Mouse (Mus musculus) hindbrain, embryonic 16.5 days (tissue): ENCODE measurements around the gene Clmn. TPM values are rescaled to one million over a fixed set of nuclear protein-coding genes. Genes with fewer than 3 reads are reported as not detected.

Experiments used
- ATAC-seq: fragments of 200-750 bp; cut with Nextera tagmentation; 2 replicates; pipeline ENCODE4 v1.8.0; 2017; ENCODE audit warnings: moderate TSS enrichment, moderate library complexity
- H3K27ac ChIP-seq: fragments of 300-500 bp; sonication (generic); 2 replicates; pipeline ENCODE4 v1.5.1; 2014; ENCODE audit warnings: low read depth, mild to moderate bottlenecking, control low read depth, low read length, moderate library complexity
- H3K27me3 ChIP-seq: fragments of 300-500 bp; sonication (generic); replicated peaks from 2 replicates; pipeline ENCODE4 v1.6.1; 2014; ENCODE audit warnings: low read length; ENCODE audit not compliant: control insufficient read depth, insufficient read depth
- H3K36me3 ChIP-seq: fragments of 300-500 bp; sonication (generic); 2 replicates; pipeline ENCODE4 v1.6.1; 2014; ENCODE audit warnings: mild to moderate bottlenecking, low read length, moderate library complexity, mixed read lengths; ENCODE audit not compliant: control insufficient read depth, insufficient read depth
- H3K4me1 ChIP-seq: fragments of 300-500 bp; sonication (generic); 2 replicates; pipeline ENCODE4 v1.6.1; 2014; ENCODE audit warnings: low read depth, low read length; ENCODE audit not compliant: control insufficient read depth, insufficient read depth
- H3K4me2 ChIP-seq: fragments of 300-500 bp; sonication (generic); 2 replicates; pipeline ENCODE4 v1.6.1; 2014; ENCODE audit warnings: mild to moderate bottlenecking, low read length, control low read depth, moderate library complexity
- H3K4me3 ChIP-seq: fragments of 300-500 bp; sonication (generic); 2 replicates; pipeline ENCODE4 v1.5.1; 2014; ENCODE audit warnings: mild to moderate bottlenecking, low read length, control low read depth, moderate library complexity
- H3K9ac ChIP-seq: fragments of 300-500 bp; sonication (generic); 2 replicates; pipeline ENCODE4 v1.6.1; 2014; ENCODE audit warnings: low read depth, mild to moderate bottlenecking, control low read depth, low read length, moderate library complexity
- H3K9me3 ChIP-seq: fragments of 300-500 bp; sonication (generic); 2 replicates; pipeline ENCODE4 v1.6.1; 2014; ENCODE audit warnings: mild to moderate bottlenecking, low read length, moderate library complexity; ENCODE audit not compliant: control insufficient read depth
- WGBS: fragments of 180-500 bp; shearing (Covaris S2); extraction: QIAGEN DNeasy Blood & Tissue Kit; methylation state at CpG from one replicate; pipeline ENCODE4 v1.1.7; 2014; 5-methylcytosine and 5-hydroxymethylcytosine counted together
- polyA plus RNA-seq: library from polyadenylated mRNA; unstranded; fragments of >200 nt; fragmentation: Nextera tagmentation; extraction: Ambion mirVana; gene quantifications from 2 replicates; pipeline ENCODE4 v1.2.1, GENCODE M21; 2015

Clmn gene
- polyA plus RNA-seq, 1 experiment from 2014 or later: 1.2 TPM

- no peak overlapping the region for H3K4me3 ChIP-seq
- H3K9me3 ChIP-seq: no peaks in the 10 kb centered on the region
- no peaks in the 10 kb centered on the region for H3K36me3 ChIP-seq
- H3K27ac ChIP-seq: no peak overlapping the region
- H3K4me1 ChIP-seq: peaks cover 2% of the 10 kb centered on the region; the same call in 1 of the 2 replicates
- no peak overlapping the region for H3K4me2 ChIP-seq
- H3K9ac ChIP-seq: no peak overlapping the region
- 82% methylated on average over 4 of the region's 4 CpGs for WGBS
- H3K27me3 ChIP-seq: no peaks in the 10 kb centered on the region
- ATAC-seq: no peak
Measured at GRCm38 (mm10) chr12:104767183-104767582, 97.7 kb downstream of the Clmn start.

GRCm38 (mm10) chr12:104765761-104766160, 99.1 kb downstream of the Clmn start:
- no peak overlapping the region for H3K27ac ChIP-seq
- WGBS: 94% methylated on average over 7 of the region's 7 CpGs
- no peaks in the 10 kb centered on the region for H3K27me3 ChIP-seq
- no peak overlapping the region for H3K4me3 ChIP-seq
- ATAC-seq: no peak
- H3K9me3 ChIP-seq: no peaks in the 10 kb centered on the region
- H3K4me1 ChIP-seq: peaks cover 2% of the 10 kb centered on the region; the same call in 1 of the 2 replicates
- no peak overlapping the region for H3K9ac ChIP-seq
- H3K4me2 ChIP-seq: no peak overlapping the region
- no peaks in the 10 kb centered on the region for H3K36me3 ChIP-seq

GRCm38 (mm10) chr12:104765116-104765515, 99.8 kb downstream of the Clmn start:
- no peaks in the 10 kb centered on the region for H3K36me3 ChIP-seq
- 87% methylated on average over 5 of the region's 5 CpGs for WGBS
- no peak overlapping the region for H3K9ac ChIP-seq
- H3K27me3 ChIP-seq: no peaks in the 10 kb centered on the region
- ATAC-seq: no peak
- H3K4me2 ChIP-seq: no peak overlapping the region
- no peak overlapping the region for H3K27ac ChIP-seq
- no peaks in the 10 kb centered on the region for H3K9me3 ChIP-seq
- peaks cover 2% of the 10 kb centered on the region; the same call in 1 of the 2 replicates for H3K4me1 ChIP-seq
- no peak overlapping the region for H3K4me3 ChIP-seq

GRCm38 (mm10) chr12:104763918-104764317, 101.0 kb downstream of the Clmn start:
- H3K4me3 ChIP-seq: no peak overlapping the region
- no peak for ATAC-seq
- 32% methylated on average over 6 of the region's 6 CpGs for WGBS
- H3K9ac ChIP-seq: no peak overlapping the region
- H3K9me3 ChIP-seq: no peaks in the 10 kb centered on the region
- H3K27ac ChIP-seq: no peak overlapping the region
- H3K4me2 ChIP-seq: no peak overlapping the region
- H3K4me1 ChIP-seq: no peaks in the 10 kb centered on the region
- H3K36me3 ChIP-seq: no peaks in the 10 kb centered on the region
- H3K27me3 ChIP-seq: no peaks in the 10 kb centered on the region

- Histone ChIP-seq H3K27me3 (no peaks in the 10 kb centered on the region), H3K4me1 (no peaks in the 10 kb centered on the region), H3K4me3 (no peak overlapping the region), H3K9ac (no peak overlapping the region), H3K27ac (no peak overlapping the region), H3K36me3 (no peaks in the 10 kb centered on the region), H3K9me3 (no peaks in the 10 kb centered on the region), H3K4me2 (no peak overlapping the region)
- 89% methylated on average over 8 of the region's 8 CpGs for WGBS
- no peak for ATAC-seq
Measured at GRCm38 (mm10) chr12:104761411-104761810, 103.5 kb downstream of the Clmn start.

- Histone ChIP-seq H3K27ac (no peak overlapping the region), H3K4me3 (no peak overlapping the region), H3K4me2 (no peak overlapping the region), H3K36me3 (no peaks in the 10 kb centered on the region), H3K9ac (no peak overlapping the region), H3K27me3 (no peaks in the 10 kb centered on the region), H3K4me1 (peaks cover under 1% of the 10 kb centered on the region; the same call in 1 of the 2 replicates), H3K9me3 (no peaks in the 10 kb centered on the region)
- ATAC-seq: no peak
- WGBS: 93% methylated on average over 7 of the region's 7 CpGs
Measured at GRCm38 (mm10) chr12:104758066-104758465, 106.8 kb downstream of the Clmn start.

GRCm38 (mm10) chr12:104753686-104754085, 111.2 kb downstream of the Clmn start:
- Histone ChIP-seq H3K4me2 (no peak overlapping the region), H3K4me1 (peaks cover 29% of the 10 kb centered on the region), H3K27me3 (no peaks in the 10 kb centered on the region), H3K4me3 (no peak overlapping the region), H3K9ac (no peak overlapping the region), H3K9me3 (no peaks in the 10 kb centered on the region), H3K27ac (no peak overlapping the region), H3K36me3 (no peaks in the 10 kb centered on the region)
- 66% methylated on average over 4 of the region's 4 CpGs for WGBS
- ATAC-seq: no peak

- H3K27ac ChIP-seq: peak within 1 kb of the TSS; percentile 89
- WGBS: under 1% methylated on average over 62 of the region's 94 CpGs
- peaks cover 31% of the 10 kb centered on the region for H3K4me1 ChIP-seq
- H3K9me3 ChIP-seq: no peaks in the 10 kb centered on the region
- peak; percentile 96 for ATAC-seq
- H3K27me3 ChIP-seq: no peaks in the 10 kb centered on the region
- no peaks in the 10 kb centered on the region for H3K36me3 ChIP-seq
- H3K4me3 ChIP-seq: peak within 1 kb of the TSS; percentile 85
- peak within 1 kb of the TSS; percentile 80 for H3K4me2 ChIP-seq
- peak within 1 kb of the TSS; percentile 97 for H3K9ac ChIP-seq
Measured at GRCm38 (mm10) chr12:104751814-104752765, 112.8 kb downstream of the Clmn start, which contains the start of gene Dicer1. Dicer1 (minus strand) TSS chr12:104751952.

- Histone ChIP-seq H3K27me3 (no peaks in the 10 kb centered on the region), H3K4me2 (peak overlapping the region; percentile 76), H3K27ac (peak overlapping the region; percentile 89), H3K9ac (peak overlapping the region; percentile 97), H3K4me1 (peaks cover 31% of the 10 kb centered on the region), H3K9me3 (no peaks in the 10 kb centered on the region), H3K36me3 (no peaks in the 10 kb centered on the region), H3K4me3 (peak overlapping the region; percentile 85)
- WGBS: 0% methylated on average over 17 of the region's 52 CpGs
- ATAC-seq: no peak; the same call in 1 of the 2 replicates
Measured at GRCm38 (mm10) chr12:104751331-104751813, 113.5 kb downstream of the Clmn start.
